Mouse (Mus musculus) liver, embryonic 14 days (tissue): ENCODE results near the gene Acsf2. TPM values are rescaled to one million over a fixed set of nuclear protein-coding genes. Genes with fewer than 3 reads are reported as not detected.

Experiments used
- polyA plus RNA-seq: library from polyadenylated mRNA; depleted of rRNA; stranded (reverse); fragments of >200 nt; gene quantifications from 2 replicates; pipeline ENCODE4 v1.2.3, GENCODE M21; 2012; rRNA removed

Gene Acsf2
- 3.5 and 4.0 TPM in 2 replicates for polyA plus RNA-seq

DNA sequence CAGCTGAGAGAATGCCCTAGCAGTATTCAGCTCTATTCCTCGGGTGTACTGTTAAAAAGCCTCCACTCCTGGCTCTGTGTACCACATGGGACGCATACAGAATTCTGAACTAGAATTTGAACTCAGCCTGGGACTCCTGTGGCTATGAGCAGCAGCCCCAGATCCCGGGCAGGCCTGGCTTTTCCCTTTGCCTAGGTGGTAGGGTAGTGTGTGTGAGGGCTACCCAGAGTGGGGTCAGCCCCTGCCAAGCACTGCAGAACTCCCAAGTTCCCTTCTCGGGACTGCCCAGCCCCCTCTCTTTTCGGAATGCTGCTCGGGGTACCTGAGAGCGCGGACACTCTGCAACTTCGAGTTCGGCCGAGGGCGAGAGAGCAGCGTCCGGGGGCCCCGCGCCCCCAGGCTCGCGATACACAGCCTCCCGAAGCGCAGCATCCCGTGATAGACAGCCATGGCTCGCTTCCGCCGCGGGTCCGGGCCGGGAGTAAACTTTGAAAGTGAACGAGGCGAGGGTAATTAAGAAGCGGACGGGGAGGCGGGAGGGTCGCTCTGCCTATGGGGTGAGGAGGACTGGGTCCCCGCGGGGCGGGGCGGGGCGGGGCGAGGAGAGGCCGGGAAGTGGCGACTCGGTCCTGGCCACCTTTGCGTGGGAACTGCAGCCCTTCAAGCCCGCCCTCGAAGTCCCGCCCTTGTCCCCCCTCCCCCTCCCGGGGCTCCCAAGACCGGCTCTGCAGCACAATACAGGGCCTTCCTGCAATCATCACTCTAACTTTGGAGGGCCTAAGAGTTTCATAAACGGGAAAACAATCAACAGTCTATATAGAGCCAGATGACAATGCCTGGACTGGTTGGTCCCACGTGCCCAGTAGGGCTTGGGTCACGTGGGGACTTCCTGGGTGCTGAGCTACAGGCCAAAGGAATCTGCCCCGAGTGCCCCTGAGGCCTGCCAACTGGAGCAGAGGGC is at the start of gene Acsf2:
TSS of gene Acsf2 (minus strand) at position 551 of the 961 bp plus-strand sequence.

DNA sequence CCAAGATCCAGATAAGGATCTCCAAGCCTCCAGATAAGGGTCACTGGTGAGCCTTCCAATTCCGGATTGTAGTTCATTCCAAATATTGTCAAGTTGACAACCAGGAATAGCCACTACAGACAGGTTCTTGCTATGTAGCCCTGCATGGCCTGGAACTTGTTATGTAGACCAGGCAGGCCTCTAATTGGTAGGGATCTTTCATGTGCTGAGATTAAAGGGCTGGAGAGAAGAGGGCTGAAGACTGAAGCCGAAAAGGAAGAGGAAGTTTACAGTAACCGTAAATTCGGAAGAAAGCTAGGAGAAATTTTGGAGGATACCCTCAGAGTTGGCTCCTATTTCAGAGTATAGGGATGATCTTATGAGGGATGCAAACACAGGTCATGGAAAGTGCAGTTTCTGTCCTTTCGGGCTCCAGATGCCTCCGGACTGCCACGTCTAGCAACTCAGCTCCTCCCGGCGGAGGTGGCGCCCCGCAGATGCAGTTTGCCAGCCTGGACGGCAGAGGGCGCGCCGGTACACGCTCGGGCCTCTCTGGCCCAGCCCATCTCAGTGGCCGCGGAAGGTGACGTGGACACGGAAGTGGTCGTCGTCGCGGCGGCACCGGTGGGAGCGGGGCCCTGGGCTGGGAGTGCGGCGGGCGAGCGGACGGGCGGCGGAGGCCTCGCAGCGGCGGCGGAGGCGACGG is 27.7 kb upstream of the Acsf2 start, which contains the start of gene Lrrc59:
TSS of gene Lrrc59 (plus strand) at position 569 of the 685 bp plus-strand sequence.

DNA sequence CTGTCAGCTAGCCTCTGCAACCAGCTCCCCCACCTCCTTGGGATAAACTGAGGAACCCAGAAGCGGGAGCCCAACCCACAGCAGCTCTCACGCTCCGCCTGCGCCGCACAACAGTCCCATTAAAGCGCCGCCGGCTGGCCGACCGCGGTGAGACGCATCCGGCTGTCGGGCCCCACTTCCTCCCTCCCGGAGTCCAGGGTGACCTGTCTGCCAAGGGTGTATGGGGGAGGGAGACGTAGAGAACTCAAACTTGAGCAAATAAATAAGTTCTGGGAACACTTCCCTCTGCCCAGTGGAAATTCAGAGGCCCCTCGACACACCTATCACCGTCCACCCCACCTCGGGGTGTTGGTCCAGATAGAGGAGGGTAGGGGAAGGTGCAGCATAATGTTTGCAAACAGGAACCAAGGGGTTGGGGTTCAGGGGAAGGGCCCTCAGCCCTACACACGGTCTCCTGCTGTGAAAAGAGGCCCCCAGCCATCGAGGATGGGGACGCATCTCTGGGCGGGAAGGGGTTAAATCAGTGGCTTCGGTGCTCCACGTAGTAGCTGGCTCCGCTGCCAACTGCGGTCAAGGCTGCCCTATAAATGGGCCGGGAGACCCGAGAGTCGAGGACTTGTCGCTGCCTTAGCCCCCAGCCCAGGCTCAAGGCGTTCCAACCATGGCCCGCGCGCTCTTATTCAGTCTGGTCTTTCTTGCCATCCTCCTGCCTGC is 37.1 kb downstream of the Acsf2 start, which contains the start of gene Chad:
TSS of gene Chad (plus strand) at position 611 of the 714 bp plus-strand sequence.

DNA sequence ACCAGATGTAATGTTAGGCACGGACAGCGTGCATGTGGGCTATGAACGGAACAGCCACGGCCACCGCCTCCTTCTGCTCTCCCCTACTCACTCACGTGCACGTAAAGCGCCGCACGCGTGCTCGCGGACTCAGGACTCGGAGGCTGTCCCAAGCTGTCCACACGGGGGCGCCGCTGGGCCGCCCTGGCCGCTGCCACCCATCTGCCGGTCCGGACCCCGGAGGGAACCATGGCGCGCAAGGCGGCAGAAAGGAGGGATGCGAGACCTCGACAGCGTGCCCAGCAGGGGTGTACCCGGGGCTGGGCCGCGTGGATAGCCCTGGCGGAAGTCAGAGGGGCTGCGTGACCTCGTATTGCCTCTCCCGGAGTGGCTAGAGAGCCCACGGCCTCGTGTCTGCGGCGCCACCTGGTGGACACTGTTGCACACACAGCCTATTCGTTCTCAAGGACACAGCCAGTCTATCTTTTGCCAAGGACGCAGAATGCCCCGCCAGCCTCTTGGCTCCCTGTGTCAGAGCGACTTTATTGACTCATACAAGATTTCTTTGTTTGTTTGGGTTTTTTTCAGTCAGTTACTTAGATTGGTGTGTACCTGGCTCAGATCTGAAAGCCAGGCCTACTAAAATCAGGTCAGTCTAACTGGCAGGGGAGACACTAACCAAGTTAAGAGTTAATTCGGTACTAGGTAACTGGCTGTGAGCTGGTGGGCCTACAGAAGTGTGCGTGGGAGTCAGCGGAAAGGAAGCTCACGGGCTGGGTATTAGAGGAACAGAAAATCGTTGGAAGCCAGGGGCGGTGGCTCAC is 52.6 kb downstream of the Acsf2 start, which contains the start of gene Rsad1:
TSS of gene Rsad1 (minus strand) at position 368 of the 803 bp plus-strand sequence.

DNA sequence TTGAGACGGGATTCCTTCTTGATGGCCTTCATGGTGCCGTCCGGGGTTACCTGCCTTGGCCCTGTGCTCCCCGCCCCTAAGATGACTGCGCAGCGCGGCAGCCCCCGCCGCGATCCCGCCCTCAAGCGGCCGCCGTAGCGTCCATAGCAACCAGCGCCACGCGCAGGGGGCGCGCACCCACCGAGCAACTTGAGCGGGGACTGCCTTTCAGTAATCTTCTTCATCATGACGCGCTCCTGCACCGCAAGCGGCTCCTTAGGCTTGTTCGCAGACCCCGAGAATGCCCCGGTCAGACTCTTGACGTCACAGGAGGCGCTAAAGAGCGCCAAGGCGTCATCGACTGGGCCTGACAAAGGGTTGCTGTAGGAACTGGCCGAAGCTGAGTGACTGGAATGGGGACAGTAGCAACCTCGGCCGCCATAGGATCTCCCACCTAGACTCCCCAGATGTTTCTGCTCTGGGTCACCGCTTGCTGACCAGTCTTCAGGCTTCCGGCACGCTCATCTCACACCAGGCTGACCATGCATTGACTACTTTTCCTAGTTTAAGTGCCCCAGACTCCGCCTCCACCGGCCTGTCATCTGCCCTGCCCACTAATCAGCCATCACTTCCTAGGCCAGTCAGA is 80.3 kb downstream of the Acsf2 start, which contains the start of gene Mycbpap:
TSS of gene Mycbpap (minus strand) at position 524 of the 625 bp plus-strand sequence.

Other genes starting within 250 kb of the Acsf2 start
- gene Abcc3, start 208.9 kb downstream of the Acsf2 start, polyA plus RNA-seq: 3.3 and 3.4 TPM in 2 replicates
- gene Cacna1g, start 127.7 kb downstream of the Acsf2 start, polyA plus RNA-seq: 6.3 and 7.3 TPM in 2 replicates
- not detected in 2 replicates for gene Spata20, start 115.7 kb downstream of the Acsf2 start, polyA plus RNA-seq
- gene Epn3, start 101.9 kb downstream of the Acsf2 start, polyA plus RNA-seq: 0.02 and 0.05 TPM in 2 replicates
- 0.06 and 0.08 TPM in 2 replicates for gene Mycbpap, start 80.1 kb downstream of the Acsf2 start, polyA plus RNA-seq
- 1.1 and 1.5 TPM in 2 replicates for gene Rsad1, start 52.6 kb downstream of the Acsf2 start, polyA plus RNA-seq
- gene Chad, start 36.8 kb downstream of the Acsf2 start, polyA plus RNA-seq: 0.02 and 0.06 TPM in 2 replicates
- gene Lrrc59, start 27.9 kb upstream of the Acsf2 start, polyA plus RNA-seq: 54.1 and 56.5 TPM in 2 replicates
- 58.6 and 65.0 TPM in 2 replicates for gene Mrpl27, start 51.9 kb upstream of the Acsf2 start, polyA plus RNA-seq
- 14.1 and 15.7 TPM in 2 replicates for gene Eme1, start 52.1 kb upstream of the Acsf2 start, polyA plus RNA-seq
- 2.3 and 2.7 TPM in 2 replicates for gene Xylt2, start 75.6 kb upstream of the Acsf2 start, polyA plus RNA-seq
- gene Gm11541, start 102.6 kb upstream of the Acsf2 start, polyA plus RNA-seq: not detected in 2 replicates
- 0.02 TPM in 1 of 2 replicates, not detected in the other for gene Cdc34b, start 139.9 kb upstream of the Acsf2 start, polyA plus RNA-seq
- not detected in 2 replicates for gene Tmem92, start 180.8 kb upstream of the Acsf2 start, polyA plus RNA-seq